In genomic region chr9:14397449-14397819, GRCm38 (mm10) we compare ENCODE assay signal across 24 mouse cellular contexts. TPM values are rescaled to one million over a fixed set of nuclear protein-coding genes. Genes with fewer than 3 reads are reported as not detected.
DNase-seq lines count a peak whose midpoint lies in the region; ATAC-seq and TF ChIP-seq lines count a peak whose summit lies in the region.
"Had no signal": no experiment of that assay in that cellular context is flagged by ENCODE, and none has a peak within 500 bp of the region (broad histone marks: within the 10 kb centered on the region; RNA-seq: fewer than 3 reads in every experiment).

No protein-coding gene starts in this region.

- no peak overlapping the region for H3K9ac ChIP-seq in liver, adult 2 months (ENCODE audit: low read depth, low read length)
- H3K9ac ChIP-seq in liver, embryonic 11.5 days (ENCODE audit: low read depth, low read length): no peak overlapping the region
- H3K9ac ChIP-seq in liver, embryonic 14.5 days (replicated peaks): peak overlapping the region; percentile 20; the same call in 1 of the 2 replicates
- H3K9ac ChIP-seq in liver, postnatal 0 days (replicated peaks): no peak overlapping the region
- H3K9ac ChIP-seq in kidney, embryonic 14.5 days (ENCODE audit: low read depth, low read length): no peak overlapping the region
- no peak overlapping the region for H3K9ac ChIP-seq in forebrain, embryonic 11.5 days (ENCODE audit: low read length)
- H3K9ac ChIP-seq: forebrain, embryonic 12.5 days; forebrain, embryonic 15.5 days; heart, embryonic 13.5 days; hindbrain, embryonic 14.5 days had no signal

- H3K9me3 ChIP-seq in liver, embryonic 11.5 days (ENCODE audit: control insufficient read depth, low read length): no peaks in the 10 kb centered on the region
- no peaks in the 10 kb centered on the region for H3K9me3 ChIP-seq in liver, embryonic 14.5 days (ENCODE audit: control insufficient read depth, low read length)
- no peaks in the 10 kb centered on the region for H3K9me3 ChIP-seq in liver, postnatal 0 days (ENCODE audit: low read length)
- no peaks in the 10 kb centered on the region for H3K9me3 ChIP-seq in kidney, embryonic 14.5 days (ENCODE audit: control insufficient read depth, low read length)
- H3K9me3 ChIP-seq in forebrain, embryonic 11.5 days (ENCODE audit: control insufficient read depth, low read length): no peaks in the 10 kb centered on the region
- H3K9me3 ChIP-seq: forebrain, embryonic 12.5 days; forebrain, embryonic 15.5 days; heart, embryonic 10.5 days; heart, embryonic 13.5 days had no signal

- no peak for TF ChIP-seq CTCF in liver, adult 2 months (IDR thresholded peaks at IDR 0.05; ENCODE audit: low read depth, low read length)
- TF ChIP-seq CTCF in liver, embryonic 14.5 days (IDR thresholded peaks at IDR 0.05; ENCODE audit: low read depth): no peak
- no peak for TF ChIP-seq CTCF in liver, postnatal 0 days (IDR thresholded peaks at IDR 0.05; ENCODE audit: low read depth)

- H3K79me2 ChIP-seq in liver, adult 2 months (ENCODE audit: control insufficient read depth, insufficient read depth, low read length): no peaks in the 10 kb centered on the region

- peak; percentile 27 for ATAC-seq in liver, embryonic 11.5 days (replicated peaks; ENCODE audit: low FRiP score)
- ATAC-seq in liver, embryonic 14.5 days (ENCODE audit: insufficient read depth): peak; percentile 43
- peak; percentile 28; the same call in 1 of the 2 replicates for ATAC-seq in liver, postnatal 0 days
- no peak for ATAC-seq in kidney, embryonic 14.5 days (ENCODE audit: low FRiP score, low TSS enrichment)
- no peak for ATAC-seq in forebrain, embryonic 11.5 days (replicated peaks; ENCODE audit: low FRiP score)
- ATAC-seq: forebrain, embryonic 15.5 days; hindbrain, postnatal 0 days; inflammation-experienced regulatory T-cells, adult 6 months had no signal

- TF ChIP-seq POLR2A in liver, adult 2 months (IDR thresholded peaks at IDR 0.05; ENCODE audit: extremely low read depth, insufficient read depth, low read length): no peak

- H3K4me1 ChIP-seq in liver, adult 2 months (ENCODE audit: control insufficient read depth, insufficient read depth, low read length): peaks cover 11% of the 10 kb centered on the region; the same call in 1 of the 2 replicates
- no peaks in the 10 kb centered on the region for H3K4me1 ChIP-seq in liver, embryonic 11.5 days (replicated peaks; ENCODE audit: control insufficient read depth, insufficient read depth, low read length)
- peaks cover 9 to 18% of the 10 kb centered on the region in 2 experiments for H3K4me1 ChIP-seq in liver, embryonic 14.5 days (replicated peaks; ENCODE audit: control insufficient read depth in 2 of 2, insufficient read depth in 2 of 2, low read length in 1 of 2)
- H3K4me1 ChIP-seq in liver, postnatal 0 days (ENCODE audit: insufficient read depth): peaks cover 5% of the 10 kb centered on the region; the same call in 1 of the 2 replicates
- H3K4me1 ChIP-seq in kidney, embryonic 14.5 days (ENCODE audit: control insufficient read depth, insufficient read depth, low read length): no peaks in the 10 kb centered on the region
- no peaks in the 10 kb centered on the region for H3K4me1 ChIP-seq in forebrain, embryonic 11.5 days (replicated peaks; ENCODE audit: control insufficient read depth, insufficient read depth, low read length)
- H3K4me1 ChIP-seq: forebrain, embryonic 12.5 days; forebrain, embryonic 15.5 days; heart, embryonic 10.5 days; heart, embryonic 13.5 days had no signal

- no peaks in the 10 kb centered on the region for H3K27me3 ChIP-seq in liver, adult 2 months (ENCODE audit: control insufficient read depth, insufficient read depth, low read length)
- H3K27me3 ChIP-seq in liver, embryonic 11.5 days (replicated peaks; ENCODE audit: control insufficient read depth, insufficient read depth, low read length): no peaks in the 10 kb centered on the region
- H3K27me3 ChIP-seq in liver, embryonic 14.5 days (ENCODE audit: control insufficient read depth, insufficient read depth, low read length): no peaks in the 10 kb centered on the region
- no peaks in the 10 kb centered on the region for H3K27me3 ChIP-seq in liver, postnatal 0 days (ENCODE audit: insufficient read depth, low read length)
- H3K27me3 ChIP-seq in kidney, embryonic 14.5 days (ENCODE audit: control insufficient read depth, insufficient read depth, low read length): no peaks in the 10 kb centered on the region
- no peaks in the 10 kb centered on the region for H3K27me3 ChIP-seq in forebrain, embryonic 11.5 days (ENCODE audit: control insufficient read depth, insufficient read depth, low read length)
- H3K27me3 ChIP-seq: CH12.LX; forebrain, embryonic 12.5 days; forebrain, embryonic 15.5 days; heart, embryonic 13.5 days had no signal

- H3K36me3 ChIP-seq in liver, adult 2 months (ENCODE audit: control insufficient read depth, insufficient read depth, low read length): no peaks in the 10 kb centered on the region
- no peaks in the 10 kb centered on the region for H3K36me3 ChIP-seq in liver, embryonic 11.5 days (ENCODE audit: control insufficient read depth, insufficient read depth, low read length)
- H3K36me3 ChIP-seq in liver, embryonic 14.5 days (replicated peaks; ENCODE audit: control insufficient read depth, insufficient read depth, low read depth): no peaks in the 10 kb centered on the region
- no peaks in the 10 kb centered on the region for H3K36me3 ChIP-seq in liver, postnatal 0 days (replicated peaks; ENCODE audit: insufficient read depth, low read length)
- H3K36me3 ChIP-seq in kidney, embryonic 14.5 days (ENCODE audit: control insufficient read depth, insufficient read depth, low read length): no peaks in the 10 kb centered on the region
- H3K36me3 ChIP-seq in forebrain, embryonic 11.5 days (ENCODE audit: control insufficient read depth, insufficient read depth, low read length): no peaks in the 10 kb centered on the region
- H3K36me3 ChIP-seq: forebrain, embryonic 12.5 days; forebrain, embryonic 15.5 days; heart, embryonic 10.5 days; heart, embryonic 13.5 days had no signal

- no peak overlapping the region for H3K4me3 ChIP-seq in liver, adult 2 months (ENCODE audit: insufficient read depth, low read depth, low read length)
- no peak overlapping the region for H3K4me3 ChIP-seq in liver, embryonic 11.5 days (ENCODE audit: low read depth, low read length)
- no peak overlapping the region for H3K4me3 ChIP-seq in liver, embryonic 14.5 days (ENCODE audit: insufficient read depth in 1 of 2, low read depth in 2 of 2, low read length in 2 of 2)
- H3K4me3 ChIP-seq in liver, postnatal 0 days (ENCODE audit: low read depth, low read length): no peak overlapping the region
- H3K4me3 ChIP-seq in kidney, embryonic 14.5 days (ENCODE audit: low read length): no peak overlapping the region
- H3K4me3 ChIP-seq in forebrain, embryonic 11.5 days (ENCODE audit: low read depth, low read length): no peak overlapping the region
- H3K4me3 ChIP-seq: forebrain, embryonic 12.5 days; forebrain, embryonic 15.5 days; heart, embryonic 10.5 days; heart, embryonic 13.5 days had no signal

- peak overlapping the region; percentile 5 for H3K27ac ChIP-seq in liver, adult 2 months (replicated peaks; ENCODE audit: insufficient read depth, low read depth, low read length)
- H3K27ac ChIP-seq in liver, embryonic 11.5 days (ENCODE audit: low read depth, low read length): no peak overlapping the region
- H3K27ac ChIP-seq in liver, embryonic 14.5 days: no peak overlapping the region
- no peak overlapping the region for H3K27ac ChIP-seq in liver, postnatal 0 days (ENCODE audit: low read depth)
- H3K27ac ChIP-seq in kidney, embryonic 14.5 days (ENCODE audit: low read depth, low read length): no peak overlapping the region
- no peak overlapping the region for H3K27ac ChIP-seq in forebrain, embryonic 11.5 days (ENCODE audit: low read depth, low read length)
- H3K27ac ChIP-seq: forebrain, embryonic 12.5 days; forebrain, embryonic 15.5 days; heart, embryonic 10.5 days; heart, embryonic 13.5 days; hindbrain, embryonic 14.5 days; hindbrain, postnatal 0 days had no signal

- TF ChIP-seq EP300 in liver, embryonic 14.5 days (IDR thresholded peaks at IDR 0.05; ENCODE audit: low read depth): no peak
- TF ChIP-seq EP300 in liver, postnatal 0 days (IDR thresholded peaks at IDR 0.05; ENCODE audit: low read depth): no peak

- no peak overlapping the region for H3K4me2 ChIP-seq in liver, embryonic 11.5 days
- 0 out of 2 replicates have a peak overlapping the region, but pooled peaks have one; percentile 33 for H3K4me2 ChIP-seq in liver, embryonic 14.5 days (ENCODE audit: low read depth)
- no peak overlapping the region for H3K4me2 ChIP-seq in liver, postnatal 0 days (ENCODE audit: low read depth, low read length)
- no peak overlapping the region for H3K4me2 ChIP-seq in kidney, embryonic 14.5 days (replicated peaks; ENCODE audit: low read depth, low read length)
- H3K4me2 ChIP-seq in forebrain, embryonic 11.5 days (ENCODE audit: low read depth, low read length, severe bottlenecking): no peak overlapping the region
- H3K4me2 ChIP-seq: forebrain, embryonic 12.5 days; forebrain, embryonic 15.5 days; heart, embryonic 13.5 days; hindbrain, embryonic 14.5 days had no signal

- no peak for DNase-seq in liver, adult 2 months (ENCODE audit: extremely low read depth, low read depth, low spot score)
- no peak for DNase-seq in liver
- no peak for DNase-seq in liver, embryonic 11.5 days (ENCODE audit: low spot score)
- DNase-seq in liver, embryonic 14.5 days (ENCODE audit: low read depth in 3 of 3, low spot score in 3 of 3): no peak
- no peak for DNase-seq in liver, postnatal 0 days
- DNase-seq in kidney, adult 9 months: no peak
- DNase-seq in forebrain, embryonic 11.5 days (ENCODE audit: low spot score): no peak
- DNase-seq: B cell, adult 2 months; cerebellum, adult 18-20 months; cerebellum, adult 9-10 months; cerebellum, postnatal 14 days; gastrocnemius, postnatal 10 days; heart, adult 18-20 months; heart, postnatal 14 days; heart, postnatal 4 days had no signal

- 88% methylated on average over 6 of the region's 6 CpGs for WGBS in liver, adult 2 months
- 82% methylated on average over 6 of the region's 6 CpGs for WGBS in liver, embryonic 11.5 days
- 53% methylated on average over 6 of the region's 6 CpGs for WGBS in liver, embryonic 14.5 days (ENCODE audit: insufficient replicate concordance)
- WGBS in liver, postnatal 0 days (ENCODE audit: insufficient replicate concordance): 56% methylated on average over 6 of the region's 6 CpGs
- 86% methylated on average over 6 of the region's 6 CpGs for whole genome bisulfite sequencing in kidney, embryonic 14.5 days
- 89% methylated on average over 6 of the region's 6 CpGs for WGBS in forebrain, embryonic 11.5 days

RNA-seq across cellular contexts. Expression of gene Endod1, which starts 16.1 kb away (rescaled TPM):
- 2.9 and 3.2 TPM in 2 replicates for total RNA-seq in liver, adult 2 months (2014; rRNA removed)
- polyA plus RNA-seq in liver, adult 2 months (2012; rRNA removed): 3.6 and 4.5 TPM in 2 replicates
- polyA plus RNA-seq in liver, embryonic 11.5 days (2014; fragmentation: Nextera tagmentation; extraction: Ambion mirVana): 19.4 and 20.3 TPM in 2 replicates
- polyA plus RNA-seq in liver, embryonic 14.5 days (2012; rRNA removed): 18.8 and 22.3 TPM in 2 replicates
- 41.8 and 42.3 TPM in 2 replicates for polyA plus RNA-seq in liver, embryonic 14.5 days (2014; fragmentation: Nextera tagmentation; extraction: Ambion mirVana)
- polyA plus RNA-seq in liver, postnatal 0 days (2015; fragmentation: Nextera tagmentation; extraction: Ambion mirVana): 11.6 and 12.4 TPM in 2 replicates
- polyA plus RNA-seq in kidney, embryonic 14.5 days (2014; fragmentation: Nextera tagmentation; extraction: Ambion mirVana): 5.5 and 13.9 TPM in 2 replicates
- 6.6 and 6.7 TPM in 2 replicates for polyA plus RNA-seq in forebrain, embryonic 11.5 days (2014; fragmentation: Nextera tagmentation; extraction: Ambion mirVana)

Comparison
In these comparisons a context has a peak if more than half of its experiments do, and no peak if none do; other contexts are left out.
1. ATAC-seq: peak in liver, embryonic 11.5 days (single experiment), liver, embryonic 14.5 days (single experiment) and liver, postnatal 0 days (single experiment); none in kidney, embryonic 14.5 days (single experiment) and forebrain, embryonic 11.5 days (single experiment).